Mouse (Mus musculus): ENCODE data around the gene Krtap16-1.

Krtap16-1 gene

DNA sequence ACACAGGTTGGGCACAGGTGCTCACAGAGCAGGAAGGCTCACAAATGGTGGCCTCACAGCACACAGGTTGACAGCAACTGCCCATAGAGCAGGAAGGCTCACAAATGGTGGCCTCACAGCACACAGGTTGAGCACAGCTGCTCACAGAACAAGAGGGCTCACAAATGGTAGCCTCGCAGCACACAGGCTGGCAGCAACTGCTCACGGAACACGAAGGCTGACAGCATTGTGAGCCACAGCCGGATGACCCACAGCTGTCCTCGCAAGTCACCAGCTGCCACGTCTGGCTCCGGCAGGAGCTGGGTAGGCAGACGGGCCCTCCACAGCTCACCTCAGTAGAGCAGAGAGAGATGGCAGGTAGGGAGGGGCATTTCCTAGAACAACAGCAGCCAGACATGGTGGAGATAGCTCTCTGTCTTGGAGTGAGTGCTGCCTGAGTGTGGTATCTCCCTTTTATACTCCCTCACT, at the start of gene Krtap16-1:
Gene Krtap16-1, minus strand, starts transcription at position 418 of the 468 bp plus-strand sequence.
- DNase-seq = no peak

DNA sequence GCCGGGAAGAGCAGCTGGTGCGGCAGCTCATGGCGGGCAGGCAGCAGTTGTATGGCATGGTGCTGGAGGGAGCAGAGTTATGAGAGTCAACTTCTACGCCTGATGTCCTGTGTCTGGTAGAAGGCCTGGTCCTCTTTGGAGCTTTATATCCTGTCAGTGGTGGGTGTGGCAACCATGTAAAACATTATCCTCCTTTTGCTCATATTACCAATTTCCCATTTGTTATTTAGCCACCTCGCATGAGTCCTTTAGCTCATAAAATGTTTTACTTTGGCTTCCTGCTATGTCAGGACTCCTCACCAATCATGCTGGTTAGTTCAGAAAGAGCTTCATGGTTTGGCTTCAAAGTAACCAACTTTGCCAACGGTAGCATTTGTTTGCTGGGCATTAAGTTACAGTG, 43.4 kb upstream of the Krtap16-1 start, which contains the start of gene Krt33b:
Gene Krt33b, minus strand, starts transcription at position 101 of the 400 bp plus-strand sequence.
- DNase-seq = no peak

DNA sequence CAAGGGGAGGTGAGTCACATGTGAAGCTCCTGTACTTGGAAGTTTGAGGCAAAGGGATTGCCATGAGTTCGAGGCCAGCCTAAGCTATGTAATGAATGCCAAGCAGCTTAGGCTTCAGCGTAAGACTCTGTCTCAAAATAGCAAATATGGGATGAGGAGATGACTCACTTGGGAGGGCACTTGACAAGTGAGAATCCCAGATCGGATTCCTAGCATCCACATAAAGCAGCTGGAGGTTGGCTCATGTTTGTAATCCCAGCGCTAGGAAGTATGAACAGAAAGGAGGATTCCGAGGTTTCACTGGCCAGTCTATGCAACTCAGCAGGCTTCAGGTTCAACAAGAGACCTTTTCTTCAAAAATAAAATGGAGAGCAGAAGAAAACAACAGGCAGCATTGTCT, 35.0 kb upstream of the Krtap16-1 start:
- no peak for DNase-seq

DNA sequence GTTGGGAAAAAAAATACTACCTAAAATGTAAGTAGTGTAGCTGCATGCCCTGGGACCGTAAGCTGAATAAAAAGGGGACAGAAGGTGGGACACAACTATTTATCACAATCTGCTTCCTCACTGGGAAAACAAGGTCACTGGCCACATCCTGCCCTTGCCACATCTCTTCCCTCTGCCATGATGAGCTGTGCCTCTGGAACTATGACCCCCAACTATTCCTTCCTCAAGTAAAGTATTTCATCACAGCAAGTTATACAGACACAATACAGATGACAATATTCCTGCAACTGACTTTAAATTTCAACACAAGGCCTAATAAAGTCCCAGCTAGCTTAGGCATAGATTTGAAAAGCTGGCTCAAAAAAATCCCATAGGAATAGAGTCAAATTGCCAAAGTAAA, 33.1 kb upstream of the Krtap16-1 start:
- no peak for DNase-seq

DNA sequence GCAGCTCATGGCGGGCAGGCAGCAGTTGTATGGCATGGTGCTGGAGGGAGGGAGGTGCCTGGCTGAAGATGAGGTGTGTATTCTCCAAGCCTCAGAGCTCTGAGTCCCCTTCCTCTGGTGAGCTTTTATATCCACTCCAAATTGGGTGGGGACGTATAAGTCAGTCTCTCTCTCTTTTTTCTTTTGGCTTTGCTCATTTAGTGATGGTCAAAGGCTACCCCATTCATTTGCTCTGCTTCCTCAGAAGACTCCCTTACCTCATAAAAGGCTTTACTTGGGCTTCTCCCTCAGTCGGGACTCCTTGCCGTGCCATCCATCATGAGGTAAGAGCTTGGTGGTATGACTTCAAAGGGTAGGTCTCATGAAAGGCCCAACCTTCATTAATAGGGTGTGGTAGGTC, 29.7 kb upstream of the Krtap16-1 start, which contains the start of gene Krt33a:
Gene Krt33a, minus strand, starts transcription at position 101 of the 400 bp plus-strand sequence.
- DNase-seq = no peak

DNA sequence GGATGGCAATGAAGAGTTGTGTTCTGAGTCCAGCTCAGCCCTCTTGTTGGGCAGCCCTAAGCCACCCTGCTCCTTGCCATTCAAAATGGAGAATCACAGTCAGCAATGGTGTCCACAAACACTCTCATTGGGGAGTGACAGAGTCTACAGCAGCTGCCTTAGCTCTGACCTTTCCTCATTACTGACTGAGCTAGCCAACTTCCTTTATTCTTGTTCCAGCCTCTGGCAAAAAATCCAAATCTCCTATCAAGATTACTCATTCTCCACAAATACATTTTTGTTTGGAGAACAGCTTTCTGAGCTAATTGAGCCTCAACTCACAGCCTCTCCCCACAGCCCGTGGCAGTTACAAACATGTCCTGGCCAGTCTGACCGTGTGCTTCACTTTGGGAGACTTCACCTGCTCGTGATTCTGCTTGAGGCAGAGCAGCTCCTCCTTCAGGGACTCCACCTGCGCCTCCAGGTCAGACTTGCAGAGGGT, 27.3 kb upstream of the Krtap16-1 start:
- DNase-seq = peak; percentile 56

DNA sequence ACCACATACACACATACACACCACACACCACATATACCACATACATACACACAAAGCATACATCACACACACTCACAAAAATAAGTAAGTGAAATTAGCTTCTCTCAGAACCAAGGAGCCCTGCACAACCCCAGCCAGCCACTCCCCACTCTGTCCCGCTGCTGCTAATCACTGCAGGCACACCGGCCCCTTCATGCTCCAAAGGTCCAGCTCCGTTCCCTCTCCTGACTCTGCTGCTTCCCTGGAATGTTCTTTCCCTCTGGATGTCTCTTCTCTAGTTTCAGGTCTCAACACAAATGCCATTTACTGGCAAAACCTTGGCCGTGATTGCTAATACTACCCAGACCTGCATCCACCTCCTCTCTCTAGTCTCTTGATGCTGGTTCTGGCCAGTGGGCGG, 24.3 kb upstream of the Krtap16-1 start:
- no peak for DNase-seq

DNA sequence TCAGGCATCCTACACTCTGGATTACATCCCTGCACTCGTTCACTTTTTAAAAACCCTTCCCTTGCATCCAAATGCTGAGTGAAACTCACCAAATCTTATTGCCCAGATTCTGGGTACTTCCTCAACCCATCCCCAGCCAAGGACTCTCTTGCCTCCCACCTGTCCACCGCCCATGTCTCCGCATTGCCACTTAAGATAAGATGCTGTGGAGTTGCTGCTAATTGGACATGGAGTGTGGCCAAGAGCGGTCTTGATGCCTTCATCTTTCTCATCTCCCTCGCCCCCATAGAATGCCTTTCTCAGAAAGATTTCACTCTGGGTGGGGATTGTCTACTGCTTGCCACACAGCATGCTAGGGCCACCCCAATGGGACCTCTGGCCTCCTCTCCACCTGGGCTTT, 21.9 kb upstream of the Krtap16-1 start:
- no peak for DNase-seq

DNA sequence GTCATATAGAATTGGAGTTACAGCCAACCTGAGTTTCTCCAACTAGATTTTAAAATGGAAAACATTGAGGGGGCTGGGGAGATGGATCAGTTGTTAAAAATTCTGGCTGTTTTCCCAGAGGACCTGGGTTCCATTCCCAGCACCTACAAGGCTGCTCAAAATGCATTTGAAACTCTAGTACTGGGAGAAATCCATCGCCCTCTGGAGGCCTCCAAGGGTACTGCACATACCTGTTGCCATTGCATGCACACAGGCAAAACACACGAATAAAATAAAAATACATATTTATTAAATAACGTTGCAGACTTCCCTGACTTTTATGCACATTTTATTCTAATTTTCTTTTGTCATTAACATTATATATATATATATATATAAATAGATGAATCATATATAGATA, 20.2 kb upstream of the Krtap16-1 start:
- DNase-seq = no peak

DNA sequence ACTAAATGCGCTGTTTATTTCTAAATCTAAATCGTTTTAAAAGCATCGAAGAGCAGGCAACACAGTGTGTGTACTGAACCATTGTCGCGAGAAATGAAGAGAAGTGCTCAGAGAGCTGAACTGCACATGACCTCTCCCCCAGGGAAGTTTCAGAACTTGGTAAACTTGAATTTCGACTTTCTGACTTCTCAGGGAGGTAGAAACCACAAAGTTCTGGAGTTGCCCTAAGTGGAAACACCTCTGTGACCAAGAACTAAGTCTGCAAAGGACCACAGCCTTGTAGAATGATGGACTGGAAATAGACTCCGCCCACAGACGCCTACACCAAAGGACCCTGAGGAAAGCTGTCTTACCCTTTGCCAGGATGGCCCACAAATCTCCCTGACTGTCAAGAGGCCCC, 19.5 kb upstream of the Krtap16-1 start:
- DNase-seq = peak; percentile 30

DNA sequence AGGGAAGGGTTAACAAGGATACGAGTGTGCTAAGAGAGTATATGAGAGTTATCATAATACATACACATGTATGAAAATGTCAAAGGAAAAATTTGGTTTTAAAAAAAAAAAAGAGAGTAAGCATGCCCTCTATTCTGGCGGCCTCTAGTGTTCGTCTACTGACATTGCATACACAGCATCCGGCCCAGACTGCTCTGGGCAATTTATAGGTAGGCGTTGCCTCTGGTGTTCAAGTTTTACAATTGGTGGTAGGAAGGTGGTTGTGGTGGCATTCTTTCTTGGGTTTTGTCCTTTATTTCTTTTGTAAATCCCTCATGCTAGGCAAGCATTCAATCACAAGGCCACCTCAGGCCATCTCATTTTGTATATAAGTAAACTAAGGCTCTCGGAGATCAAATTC, 18.4 kb upstream of the Krtap16-1 start:
- peak; percentile 77 for DNase-seq

DNA sequence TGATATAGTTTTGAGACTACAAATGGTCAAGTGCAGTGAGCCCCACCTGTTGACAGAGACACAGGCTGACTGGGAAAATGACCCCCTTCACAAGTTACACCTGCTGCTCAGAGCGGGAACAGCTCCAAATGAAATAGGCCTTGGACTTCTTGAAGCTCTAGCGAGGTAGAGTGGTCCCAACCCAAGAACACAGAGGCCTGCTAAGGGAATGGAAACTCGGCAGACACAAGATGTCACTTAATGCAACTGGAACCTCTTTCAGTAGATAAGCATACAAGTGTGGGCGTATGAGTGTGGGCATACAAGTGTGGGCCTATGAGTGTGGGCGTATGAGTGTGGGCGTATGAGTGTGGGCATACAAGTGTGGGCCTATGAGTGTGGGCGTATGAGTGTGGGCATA, 12.7 kb upstream of the Krtap16-1 start:
- no peak for DNase-seq

DNA sequence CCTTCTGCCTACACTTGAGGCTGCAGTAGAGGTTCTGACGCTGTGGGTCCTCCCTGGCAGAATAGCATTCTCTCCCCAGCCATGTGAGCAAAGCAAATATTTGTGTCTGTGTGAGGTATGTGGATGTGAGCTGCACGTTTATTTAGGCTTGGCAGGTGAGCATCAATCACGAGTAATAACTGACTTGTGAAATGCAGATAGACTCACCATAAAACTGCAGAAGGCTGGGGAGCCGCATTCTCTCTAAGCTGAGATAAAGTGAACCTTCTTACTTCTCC, 7.9 kb upstream of the Krtap16-1 start:
- DNase-seq = no peak

DNA sequence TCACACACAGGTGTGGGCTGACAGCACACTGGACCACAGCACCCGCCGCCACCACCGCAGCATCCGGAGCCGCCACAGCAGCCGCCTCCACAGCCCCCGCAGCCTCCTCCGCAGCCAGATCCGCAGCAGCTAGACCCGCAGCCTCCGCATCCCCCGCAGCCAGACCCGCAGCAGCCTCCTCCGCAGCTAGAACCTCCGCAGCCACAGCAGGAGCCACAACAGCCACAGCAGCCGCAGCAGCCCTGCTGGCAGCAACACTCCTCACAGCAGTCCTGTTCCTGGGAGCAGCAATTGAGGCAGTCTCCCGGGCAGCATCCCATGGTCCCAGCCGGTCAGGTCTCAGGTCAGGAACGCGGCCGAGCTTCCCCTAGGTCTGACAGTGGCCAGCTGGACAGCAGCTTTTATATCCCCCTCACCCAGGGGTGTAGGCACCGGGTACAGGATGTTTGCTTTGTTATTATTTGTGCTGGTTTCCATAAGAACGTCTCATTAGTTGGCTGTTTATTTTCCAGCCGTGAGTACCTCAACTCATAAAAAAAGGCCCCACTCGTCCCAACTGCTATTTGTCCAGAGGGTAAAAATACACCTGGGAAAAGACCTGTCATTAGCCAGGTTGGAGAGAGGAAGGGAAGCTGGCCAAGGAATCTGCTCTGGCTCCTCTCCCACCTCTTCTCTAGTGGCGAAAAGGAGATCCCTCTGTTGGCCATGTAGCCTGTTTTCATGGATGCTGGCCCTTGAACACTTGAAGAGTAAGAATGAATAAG, 7.4 kb upstream of the Krtap16-1 start, which contains the start of gene Krtap17-1:
Gene Krtap17-1, minus strand, starts transcription at position 375 of the 764 bp plus-strand sequence.
- peak; percentile 32 for DNase-seq

DNA sequence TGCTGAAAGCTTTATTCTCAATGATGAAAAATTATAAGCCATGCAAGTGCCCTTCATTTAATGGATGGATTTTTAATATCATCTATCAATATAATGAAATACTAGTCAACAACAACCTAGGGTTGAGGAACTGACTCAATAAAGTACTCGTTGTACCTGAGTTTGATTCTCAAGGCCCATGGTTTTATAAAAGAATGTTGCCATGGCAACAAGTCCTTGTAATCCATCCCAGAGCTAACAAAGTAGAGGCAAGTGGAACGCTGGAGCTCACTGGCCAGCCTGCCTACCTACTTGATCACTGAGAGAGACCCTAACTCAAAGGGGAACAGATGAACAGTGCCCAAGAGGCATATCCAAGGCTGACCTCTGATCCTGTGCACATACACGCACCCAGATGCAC, 4.2 kb upstream of the Krtap16-1 start:
- DNase-seq = no peak

DNA sequence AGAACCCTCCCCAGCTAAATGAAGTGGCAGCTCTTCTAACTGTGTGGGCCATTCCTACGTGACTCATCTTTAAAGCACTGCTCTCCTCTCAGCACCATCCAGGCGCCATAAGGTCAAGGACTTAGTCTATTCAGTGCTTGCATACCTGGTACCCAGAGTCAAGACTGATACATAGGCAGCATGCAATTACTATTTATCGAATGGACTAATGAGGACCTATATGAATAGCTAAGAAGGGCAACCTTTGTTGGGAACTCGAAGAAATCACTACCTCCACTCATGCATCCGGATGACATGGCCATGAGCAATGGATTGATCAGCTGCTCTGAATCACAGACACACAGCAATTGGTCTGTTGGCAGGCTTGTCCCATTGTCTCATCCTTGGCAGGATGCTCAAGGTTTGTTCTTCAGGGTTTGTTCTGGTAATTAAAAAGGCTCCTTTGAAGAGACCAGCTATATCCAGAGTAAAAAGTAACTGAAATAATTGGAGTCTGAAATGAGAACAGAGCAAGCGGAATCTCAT, 3.5 kb upstream of the Krtap16-1 start:
- no peak for DNase-seq

DNA sequence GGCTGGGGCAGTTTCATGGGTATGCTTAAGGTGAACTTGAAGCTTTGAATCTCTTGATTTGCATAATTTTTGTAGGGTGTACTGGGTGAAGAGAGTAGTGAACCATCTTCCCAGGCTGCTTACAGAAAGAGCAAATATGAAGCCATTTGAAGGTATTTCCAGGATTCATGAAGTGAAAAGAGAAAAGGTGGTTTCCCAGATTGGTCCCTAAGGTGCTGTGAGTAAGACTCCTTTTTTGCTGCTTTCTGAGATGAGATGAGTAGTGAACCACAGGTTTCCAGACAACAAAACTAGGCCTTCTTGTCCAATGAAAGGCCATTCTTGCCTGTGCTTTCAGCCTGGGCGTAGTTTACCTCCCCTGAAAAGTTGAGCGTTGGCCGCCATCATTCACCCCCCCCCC, 2.1 kb upstream of the Krtap16-1 start:
- no peak for DNase-seq

DNA sequence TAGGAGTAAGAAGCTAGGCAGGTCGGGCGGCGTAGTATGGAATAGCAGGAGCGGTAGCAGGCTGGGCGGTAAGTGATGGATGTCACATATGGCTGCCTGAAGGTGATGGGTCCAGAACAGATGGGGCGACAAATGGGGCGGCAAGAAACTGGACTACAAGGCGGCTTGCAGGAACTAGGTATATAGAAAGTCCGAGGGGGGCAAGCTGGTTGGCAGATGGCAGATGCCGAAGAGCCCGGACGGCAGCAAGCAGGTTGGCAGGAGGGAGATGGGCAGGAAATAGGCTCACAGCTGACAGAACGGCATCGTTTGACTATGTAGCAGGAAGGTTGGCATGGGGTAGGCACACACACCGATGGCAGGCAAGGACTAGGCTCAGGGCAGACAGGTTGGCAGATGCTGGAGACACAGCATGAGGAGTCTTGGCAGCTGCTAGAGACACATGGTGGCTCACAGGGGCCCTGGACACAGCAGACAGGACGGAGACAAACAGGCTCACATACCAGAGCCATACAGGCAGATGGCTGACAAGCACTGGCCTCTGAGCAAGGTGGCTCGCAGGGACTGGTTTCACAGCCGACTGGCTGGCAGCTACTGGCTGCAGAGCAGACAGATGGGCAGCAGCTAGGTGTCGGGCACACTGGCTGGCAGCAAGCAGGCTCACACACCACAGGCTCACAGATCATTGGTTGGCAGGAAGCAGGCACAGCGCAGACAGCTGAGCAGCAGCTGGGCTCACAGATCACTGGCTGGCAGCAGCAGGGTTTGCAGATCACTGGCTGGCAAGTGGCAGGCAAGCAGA, 905 bp downstream of the Krtap16-1 start:
- no peak for DNase-seq

DNA sequence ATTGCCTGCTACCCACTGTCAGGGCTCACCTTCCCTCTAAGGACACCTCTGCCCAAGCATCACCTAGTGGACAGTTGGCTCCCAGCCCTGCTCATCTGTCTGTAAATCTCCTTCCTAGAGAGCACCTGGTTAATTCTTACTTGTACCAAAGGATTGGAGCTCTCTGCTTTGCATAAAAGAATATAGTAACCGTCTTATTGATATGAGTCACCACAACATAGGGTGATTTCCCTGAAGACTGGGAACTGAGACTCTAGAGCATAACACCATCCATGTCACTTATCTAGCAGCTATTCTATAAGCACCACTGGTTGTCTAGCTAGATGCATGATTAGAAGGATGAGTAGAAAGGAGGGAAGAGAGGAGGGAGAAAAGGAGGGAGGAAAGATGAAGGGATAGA, 3.0 kb downstream of the Krtap16-1 start:
- DNase-seq = no peak

DNA sequence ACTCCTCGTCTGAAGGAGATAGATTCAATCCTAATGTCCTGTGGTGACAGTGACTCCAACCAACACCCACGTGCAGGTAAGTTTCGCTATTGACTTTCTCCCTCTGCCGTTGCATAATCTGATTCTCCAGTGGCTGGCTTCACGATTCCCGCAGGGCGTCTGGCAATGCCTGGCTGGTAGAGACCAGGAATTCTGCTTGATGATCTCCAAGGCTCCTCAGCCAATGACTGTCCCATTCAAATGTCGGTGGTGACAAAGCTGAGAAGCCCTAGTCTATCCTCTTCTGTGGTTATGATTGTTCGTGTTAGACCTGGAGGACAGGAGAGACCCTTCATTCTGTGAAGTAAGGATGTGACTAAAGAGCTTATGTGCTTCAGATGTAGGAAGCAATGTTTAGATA, 3.7 kb downstream of the Krtap16-1 start:
- DNase-seq = no peak

DNA sequence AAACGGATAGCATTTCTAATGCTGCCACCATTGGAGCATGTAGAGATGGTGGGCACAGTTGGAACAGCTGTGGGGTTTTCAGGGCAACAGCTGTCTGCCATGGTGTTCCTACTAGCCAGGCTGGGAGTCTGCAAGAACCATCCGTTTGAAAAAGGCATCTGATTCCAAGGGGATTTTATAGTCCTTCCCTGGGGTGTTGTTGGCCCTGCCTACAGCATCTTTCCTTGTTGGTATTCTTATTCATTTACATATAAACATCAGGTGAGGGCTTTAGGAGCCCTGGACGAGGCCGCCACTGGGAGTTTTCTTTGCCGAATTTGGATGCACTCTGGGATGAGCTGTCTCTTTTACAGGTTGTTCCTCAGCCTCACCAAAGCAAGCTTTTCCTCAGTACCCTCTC, 7.4 kb downstream of the Krtap16-1 start, which contains the start of gene Krtap29-1:
Gene Krtap29-1, minus strand, starts transcription at position 101 of the 400 bp plus-strand sequence.
- no peak for DNase-seq

DNA sequence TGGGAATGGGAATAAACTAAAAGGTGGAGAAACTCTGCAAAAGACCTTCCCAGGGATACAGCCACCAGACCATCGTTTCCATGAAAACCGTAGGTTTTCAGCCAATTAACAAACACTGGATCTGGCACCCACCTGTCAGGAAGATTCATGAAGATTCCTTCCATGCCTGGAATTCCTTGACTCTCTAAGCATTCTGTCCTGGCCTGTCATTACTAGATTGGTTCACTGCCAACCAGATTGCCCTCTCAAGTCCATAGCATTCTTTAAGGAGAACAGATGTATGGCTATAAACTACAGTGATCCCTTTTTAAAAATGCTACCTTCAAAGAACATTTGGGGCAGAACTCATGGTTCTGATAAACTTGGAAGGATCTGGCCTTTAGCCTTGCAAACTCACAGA, 20.4 kb downstream of the Krtap16-1 start:
- no peak for DNase-seq

DNA sequence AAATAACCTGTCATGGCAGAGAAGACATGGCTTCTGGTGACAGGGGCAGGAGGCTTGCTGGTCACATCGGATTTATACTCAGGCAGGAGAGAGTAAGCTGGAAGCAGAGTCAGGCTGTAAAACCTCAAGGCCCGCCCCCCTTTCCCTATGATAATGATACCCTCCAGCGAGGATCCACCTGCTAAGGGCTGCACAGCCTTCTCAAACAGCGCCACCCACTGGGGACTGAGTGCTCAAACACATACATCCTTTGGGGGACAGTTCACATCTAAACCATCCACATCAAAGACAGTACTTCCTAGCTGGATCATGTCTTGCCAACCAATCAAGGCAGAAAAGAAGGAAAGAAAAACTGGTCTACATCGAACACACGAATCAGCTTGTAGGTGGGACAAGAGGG, 22.2 kb downstream of the Krtap16-1 start:
- no peak for DNase-seq

DNA sequence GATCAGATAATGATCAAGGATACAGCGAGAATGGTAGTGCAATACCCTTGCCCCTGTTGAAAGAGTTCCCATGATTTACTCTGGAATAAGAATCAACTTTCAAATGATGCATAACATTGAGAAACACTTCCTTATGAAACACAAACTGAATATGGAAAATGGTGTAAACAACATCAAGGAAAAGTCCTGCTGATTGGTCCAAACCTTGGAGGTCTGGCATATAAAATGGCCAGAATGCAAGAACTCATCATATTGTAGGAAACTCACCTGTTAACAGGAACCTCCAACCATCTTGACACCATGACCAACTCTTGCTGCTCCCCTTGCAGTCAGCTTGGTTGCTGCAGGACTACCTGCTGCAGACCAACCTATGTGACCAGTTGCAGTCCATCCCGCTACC, 38.2 kb downstream of the Krtap16-1 start, which contains the start of gene Krtap9-5:
Gene Krtap9-5, plus strand, starts transcription at position 301 of the 400 bp plus-strand sequence.
- DNase-seq = no peak
